Mouse (Mus musculus) E14TG2a.4 (cell line): ENCODE measurements at regions not wholly inside any gene's neighbourhood (a gene's known extent, or its start where the extent isn't known, plus 50 kb on each side); places are given as distances from the start of the nearest gene placed in this dataset.

Experiments used
- CTCF ChIP-seq: conservative IDR thresholded peaks from 2 replicates; pipeline ENCODE4 v1.5.1; 2014; ENCODE audit warnings: low read length
- NANOG ChIP-seq: IDR thresholded peaks from 2 replicates; pipeline ENCODE4 v1.6.1; 2014; ENCODE audit warnings: borderline replicate concordance, low read length, mixed read lengths
- POU5F1 ChIP-seq: IDR thresholded peaks from 2 replicates; pipeline ENCODE4 v1.6.1; 2014; ENCODE audit warnings: low read length, borderline replicate concordance

GRCm38 (mm10) chr11:6889660-6890185, 52.3 kb upstream of the Gm11983 start:
- TF ChIP-seq CTCF (no peak), NANOG (no peak), POU5F1 (no peak)
